Comparison of ENCODE assay signal across 13 mouse cellular contexts in the genomic region with DNA sequence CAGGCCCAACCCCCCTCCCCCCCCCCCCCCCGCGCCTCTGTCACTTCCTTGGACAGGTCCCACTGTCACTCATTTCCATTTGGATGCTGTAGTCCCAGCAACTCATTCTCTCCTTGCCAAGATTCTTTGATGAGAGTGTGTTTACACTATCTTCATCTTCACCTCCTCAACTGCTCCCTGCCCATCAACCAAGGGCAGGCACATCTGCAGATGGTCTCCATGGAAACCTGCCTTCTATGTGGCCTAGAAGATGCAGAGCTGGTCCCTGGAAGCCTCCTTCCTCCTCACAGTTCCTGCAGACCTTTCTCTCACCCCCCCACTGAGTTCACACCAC. TPM values are rescaled to one million over a fixed set of nuclear protein-coding genes. Genes with fewer than 3 reads are reported as not detected.
DNase-seq lines count a peak whose midpoint lies in the region; ATAC-seq and TF ChIP-seq lines count a peak whose summit lies in the region.
"Had no signal": no experiment of that assay in that cellular context is flagged by ENCODE, and none has a peak within 500 bp of the region (broad histone marks: within the 10 kb centered on the region; RNA-seq: fewer than 3 reads in every experiment).

No protein-coding gene starts in this region.

- H3K9ac ChIP-seq in hindbrain, embryonic 11.5 days (ENCODE audit: low read depth, low read length), result no peak overlapping the region
- no peak overlapping the region for H3K9ac ChIP-seq in midbrain, embryonic 15.5 days
- H3K9ac ChIP-seq: heart, embryonic 13.5 days had no signal

- no peaks in the 10 kb centered on the region for H3K9me3 ChIP-seq in embryonic facial prominence, embryonic 10.5 days
- H3K9me3 ChIP-seq in hindbrain, embryonic 11.5 days (ENCODE audit: control insufficient read depth, low read length), result no peaks in the 10 kb centered on the region
- no peaks in the 10 kb centered on the region for H3K9me3 ChIP-seq in midbrain, embryonic 15.5 days
- H3K9me3 ChIP-seq: heart, embryonic 13.5 days had no signal

- DNase-seq in ZHBTc4 (ENCODE audit: low read depth, low spot score), result peak; percentile 44
- no peak for DNase-seq in embryonic facial prominence, embryonic 10.5 days (ENCODE audit: low spot score)
- DNase-seq in hindbrain, embryonic 11.5 days (ENCODE audit: low spot score), result peak; percentile 50
- DNase-seq in kidney, adult 2 months, result no peak
- no peak for DNase-seq in left cerebral cortex, adult 18-20 months (ENCODE audit: low spot score in 2 of 2)
- no peak for DNase-seq in right cerebral cortex, postnatal 10 days (ENCODE audit: low spot score in 2 of 2)
- DNase-seq: cerebellum, postnatal 25 days; liver; right cerebral cortex, postnatal 25 days; thymus, postnatal 36 days had no signal

- H3K4me3 ChIP-seq in embryonic facial prominence, embryonic 10.5 days, result no peak overlapping the region
- no peak overlapping the region for H3K4me3 ChIP-seq in hindbrain, embryonic 11.5 days (ENCODE audit: low read depth, low read length)
- H3K4me3 ChIP-seq in midbrain, embryonic 15.5 days, result no peak overlapping the region
- H3K4me3 ChIP-seq in kidney, adult 2 months (ENCODE audit: insufficient read depth, low read depth, low read length), result no peak overlapping the region
- H3K4me3 ChIP-seq: erythroblast, embryonic 14.5 days; heart, embryonic 13.5 days had no signal

- peaks cover 16% of the 10 kb centered on the region for H3K4me1 ChIP-seq in embryonic facial prominence, embryonic 10.5 days
- peaks cover 10% of the 10 kb centered on the region; the same call in 1 of the 2 replicates for H3K4me1 ChIP-seq in hindbrain, embryonic 11.5 days (replicated peaks; ENCODE audit: control insufficient read depth, insufficient read depth, low read length)
- H3K4me1 ChIP-seq in midbrain, embryonic 15.5 days, result peaks cover 24% of the 10 kb centered on the region
- H3K4me1 ChIP-seq in kidney, adult 2 months (ENCODE audit: control insufficient read depth, insufficient read depth, low read length), result no peaks in the 10 kb centered on the region

- peak overlapping the region; percentile 31 for H3K27ac ChIP-seq in embryonic facial prominence, embryonic 10.5 days (replicated peaks)
- peak overlapping the region; percentile 84 for H3K27ac ChIP-seq in hindbrain, embryonic 11.5 days (ENCODE audit: low read depth, low read length)
- peak overlapping the region; percentile 60 for H3K27ac ChIP-seq in midbrain, embryonic 15.5 days
- H3K27ac ChIP-seq in kidney, adult 2 months (ENCODE audit: insufficient read depth, low read depth, low read length), result no peak overlapping the region
- H3K27ac ChIP-seq: heart, embryonic 13.5 days had no signal

- WGBS in embryonic facial prominence, embryonic 10.5 days, result 49% methylated on average over 2 of the region's 2 CpGs
- WGBS in hindbrain, embryonic 11.5 days, result no CpG with 5 or more reads among the region's 2 CpGs
- 43% methylated on average over 1 of the region's 2 CpGs for WGBS in midbrain, embryonic 15.5 days
- WGBS in kidney, adult 2 months, result 60% methylated on average over 2 of the region's 2 CpGs

- no peaks in the 10 kb centered on the region for H3K36me3 ChIP-seq in embryonic facial prominence, embryonic 10.5 days (replicated peaks)
- H3K36me3 ChIP-seq in hindbrain, embryonic 11.5 days (ENCODE audit: control insufficient read depth, insufficient read depth, low read length), result no peaks in the 10 kb centered on the region
- no peaks in the 10 kb centered on the region for H3K36me3 ChIP-seq in midbrain, embryonic 15.5 days (replicated peaks)
- H3K36me3 ChIP-seq in kidney, adult 2 months (ENCODE audit: control insufficient read depth, insufficient read depth, low read length), result no peaks in the 10 kb centered on the region
- H3K36me3 ChIP-seq: heart, embryonic 13.5 days had no signal

- peak; percentile 77 for ATAC-seq in hindbrain, embryonic 11.5 days (ENCODE audit: low FRiP score)
- peak; percentile 61; the same call in 1 of the 2 replicates for ATAC-seq in midbrain, embryonic 15.5 days (replicated peaks)

- no peaks in the 10 kb centered on the region for H3K27me3 ChIP-seq in embryonic facial prominence, embryonic 10.5 days (replicated peaks; ENCODE audit: low read depth, poor library complexity, severe bottlenecking)
- no peaks in the 10 kb centered on the region for H3K27me3 ChIP-seq in hindbrain, embryonic 11.5 days (ENCODE audit: control insufficient read depth, insufficient read depth, low read length)
- H3K27me3 ChIP-seq in midbrain, embryonic 15.5 days (replicated peaks), result no peaks in the 10 kb centered on the region
- no peaks in the 10 kb centered on the region for H3K27me3 ChIP-seq in kidney, adult 2 months (replicated peaks; ENCODE audit: control insufficient read depth, insufficient read depth, low read length)

- H3K4me2 ChIP-seq in hindbrain, embryonic 11.5 days (replicated peaks; ENCODE audit: low read depth, low read length), result no peak overlapping the region
- no peak overlapping the region for H3K4me2 ChIP-seq in midbrain, embryonic 15.5 days
- H3K4me2 ChIP-seq: heart, embryonic 13.5 days had no signal

- TF ChIP-seq POLR2A in kidney, adult 2 months (IDR thresholded peaks at IDR 0.05; ENCODE audit: low read depth, low read length), result no peak

- no peak for TF ChIP-seq CTCF in kidney, adult 2 months (conservative IDR thresholded peaks at IDR 0.05; ENCODE audit: insufficient read depth, insufficient read length, low read depth, low read length)

RNA-seq across cellular contexts. Expression of a gene that starts 42.8 kb away (rescaled TPM):
- 77.7 and 80.8 TPM in 2 replicates for polyA plus RNA-seq in embryonic facial prominence, embryonic 10.5 days (2016; fragmentation: Nextera tagmentation; extraction: Ambion mirVana)
- 488 and 505 TPM in 2 replicates for polyA plus RNA-seq in hindbrain, embryonic 11.5 days (2014; fragmentation: Nextera tagmentation; extraction: Ambion mirVana)
- 3,115 and 3,141 TPM in 2 replicates for polyA plus RNA-seq in midbrain, embryonic 15.5 days (2015; fragmentation: Nextera tagmentation; extraction: Ambion mirVana)
- polyA plus RNA-seq in kidney, adult 2 months (2012; rRNA removed), result 3.0 and 5.6 TPM in 2 replicates
- 1,000 to 10,000 TPM; 1,342 to 1,442 TPM for total RNA-seq in left cerebral cortex, adult 18-20 months (2021)

Comparison
In these comparisons a context has a peak if more than half of its experiments do, and no peak if none do; other contexts are left out.
1. DNase-seq: peak in ZHBTc4 (single experiment) and hindbrain, embryonic 11.5 days (single experiment); none in embryonic facial prominence, embryonic 10.5 days (single experiment), kidney, adult 2 months (single experiment), left cerebral cortex, adult 18-20 months (0 of 2) and right cerebral cortex, postnatal 10 days (0 of 2).
2. RNA of a gene that starts 42.8 kb away (polyA plus RNA-seq): 3,115 to 3,141 TPM in midbrain, embryonic 15.5 days, 488 to 505 TPM in hindbrain, embryonic 11.5 days and 77.7 to 80.8 TPM in embryonic facial prominence, embryonic 10.5 days; 3.0 to 5.6 TPM in kidney, adult 2 months; every median in the first group is over 10 times any median in the second.